In the genomic region with DNA sequence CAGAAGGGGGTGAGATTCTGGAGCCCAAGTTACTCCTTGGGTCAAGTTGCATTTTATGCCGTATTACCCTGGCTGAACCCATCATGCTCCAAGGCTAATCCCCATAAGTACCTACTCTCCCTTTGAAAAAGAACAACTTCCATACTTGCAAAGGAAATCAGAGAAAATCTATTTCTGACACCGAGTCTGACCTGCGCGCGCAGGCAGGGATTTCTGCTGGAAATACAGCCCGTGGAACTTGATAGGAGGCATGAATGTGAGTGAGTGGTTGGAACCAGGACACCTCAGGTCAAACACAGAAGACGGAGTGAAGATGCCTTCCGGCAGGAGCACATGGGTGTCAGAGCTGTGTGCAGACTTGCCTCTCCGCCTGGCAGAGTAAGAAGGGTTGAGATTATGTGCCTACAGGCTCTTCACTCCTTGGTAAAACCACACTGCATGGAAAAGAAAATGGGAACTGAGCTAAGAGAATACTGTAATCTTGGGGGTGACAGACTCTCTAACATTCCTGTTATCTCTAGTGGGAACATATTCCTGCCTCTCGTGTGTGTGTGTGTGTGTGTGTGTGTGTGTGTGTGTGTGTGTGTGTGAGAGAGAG, we compare ENCODE assay signal across 25 mouse cellular contexts. TPM values are rescaled to one million over a fixed set of nuclear protein-coding genes. Genes with fewer than 3 reads are reported as not detected.
DNase-seq lines count a peak whose midpoint lies in the region; ATAC-seq and TF ChIP-seq lines count a peak whose summit lies in the region.
"Had no signal": no experiment of that assay in that cellular context is flagged by ENCODE, and none has a peak within 500 bp of the region (broad histone marks: within the 10 kb centered on the region; RNA-seq: fewer than 3 reads in every experiment).

No protein-coding gene starts in this region.

- peak overlapping the region; percentile 46 for H3K9ac ChIP-seq in heart, embryonic 15.5 days
- no peak overlapping the region for H3K9ac ChIP-seq in limb, embryonic 14.5 days (ENCODE audit: low read depth, low read length, severe bottlenecking)
- no peak overlapping the region for H3K9ac ChIP-seq in hindbrain, embryonic 13.5 days
- H3K9ac ChIP-seq: embryonic facial prominence, embryonic 15.5 days; hindbrain, embryonic 14.5 days; neural tube, embryonic 15.5 days had no signal

- no peak for ATAC-seq in heart, embryonic 15.5 days (replicated peaks; ENCODE audit: insufficient number of reproducible peaks, insufficient read depth, low FRiP score, low read depth)
- ATAC-seq in limb, embryonic 14.5 days (ENCODE audit: low FRiP score, low read depth): no peak
- no peak for ATAC-seq in hindbrain, embryonic 13.5 days (ENCODE audit: low FRiP score)
- ATAC-seq: forebrain, embryonic 16.5 days; lung, postnatal 0 days had no signal

- no peak for TF ChIP-seq POLR2A in limb, embryonic 14.5 days (IDR thresholded peaks at IDR 0.05; ENCODE audit: borderline replicate concordance, extremely low read depth, insufficient read depth, insufficient read length)

- no peaks in the 10 kb centered on the region for H3K9me3 ChIP-seq in heart, embryonic 15.5 days (replicated peaks)
- no peaks in the 10 kb centered on the region for H3K9me3 ChIP-seq in limb, embryonic 14.5 days (ENCODE audit: control insufficient read depth, low read length)
- H3K9me3 ChIP-seq in hindbrain, embryonic 13.5 days: no peaks in the 10 kb centered on the region
- H3K9me3 ChIP-seq: embryonic facial prominence, embryonic 15.5 days; neural tube, embryonic 15.5 days had no signal

- DNase-seq in heart, adult 11 months: peak; percentile 81
- DNase-seq in heart, adult 8-10 months (ENCODE audit: low spot score): no peak
- DNase-seq in heart, adult 18-20 months: no peak
- peak; percentile 45 for DNase-seq in gastrocnemius, postnatal 25 days
- no peak for DNase-seq in limb, embryonic 14.5 days (ENCODE audit: low spot score)
- DNase-seq in kidney, postnatal 25 days: no peak
- DNase-seq: adrenal gland, adult 2 months; cerebellum, adult 9-10 months; kidney, postnatal 4 days; liver; midbrain, embryonic 14.5 days; right cerebral cortex, postnatal 14 days; thymus, postnatal 4 days had no signal

- H3K4me1 ChIP-seq in heart, embryonic 15.5 days (replicated peaks): peaks cover 23% of the 10 kb centered on the region
- 0 out of 2 replicates have a peak, but pooled peaks cover 3% of the 10 kb centered on the region for H3K4me1 ChIP-seq in limb, embryonic 14.5 days (ENCODE audit: control insufficient read depth, insufficient read depth, low read length)
- H3K4me1 ChIP-seq in hindbrain, embryonic 13.5 days (replicated peaks): peaks cover 18% of the 10 kb centered on the region

- H3K27me3 ChIP-seq in heart, embryonic 15.5 days: no peaks in the 10 kb centered on the region
- no peaks in the 10 kb centered on the region for H3K27me3 ChIP-seq in limb, embryonic 14.5 days (ENCODE audit: control insufficient read depth, insufficient read depth, low read length)
- peaks cover 3% of the 10 kb centered on the region; the same call in 1 of the 2 replicates for H3K27me3 ChIP-seq in hindbrain, embryonic 13.5 days
- H3K27me3 ChIP-seq: embryonic facial prominence, embryonic 15.5 days; neural tube, embryonic 15.5 days had no signal

- H3K36me3 ChIP-seq in heart, embryonic 15.5 days: no peaks in the 10 kb centered on the region
- H3K36me3 ChIP-seq in limb, embryonic 14.5 days (ENCODE audit: control insufficient read depth, insufficient read depth, low read length): no peaks in the 10 kb centered on the region
- no peaks in the 10 kb centered on the region for H3K36me3 ChIP-seq in hindbrain, embryonic 13.5 days
- H3K36me3 ChIP-seq: embryonic facial prominence, embryonic 15.5 days; neural tube, embryonic 15.5 days had no signal

- H3K27ac ChIP-seq in heart, embryonic 15.5 days: peak overlapping the region; percentile 85
- no peak overlapping the region for H3K27ac ChIP-seq in limb, embryonic 14.5 days (replicated peaks; ENCODE audit: low read depth, low read length)
- no peak overlapping the region for H3K27ac ChIP-seq in hindbrain, embryonic 13.5 days
- H3K27ac ChIP-seq: embryonic facial prominence, embryonic 15.5 days; hindbrain, embryonic 14.5 days; neural tube, embryonic 15.5 days had no signal

- WGBS in heart, embryonic 15.5 days: 41% methylated on average over 10 of the region's 10 CpGs
- 69% methylated on average over 10 of the region's 10 CpGs for WGBS in limb, embryonic 14.5 days
- 86% methylated on average over 10 of the region's 10 CpGs for WGBS in hindbrain, embryonic 13.5 days

- peak overlapping the region; percentile 76 for H3K4me2 ChIP-seq in heart, embryonic 15.5 days
- H3K4me2 ChIP-seq in limb, embryonic 14.5 days (replicated peaks; ENCODE audit: low read depth, low read length, severe bottlenecking): no peak overlapping the region
- no peak overlapping the region for H3K4me2 ChIP-seq in hindbrain, embryonic 13.5 days
- H3K4me2 ChIP-seq: embryonic facial prominence, embryonic 15.5 days; hindbrain, embryonic 14.5 days; neural tube, embryonic 15.5 days had no signal

- H3K4me3 ChIP-seq in heart, embryonic 15.5 days: peak overlapping the region; percentile 53
- 0 out of 2 replicates have a peak overlapping the region, but pooled peaks have one; percentile 7 for H3K4me3 ChIP-seq in limb, embryonic 14.5 days (replicated peaks; ENCODE audit: low read length)
- no peak overlapping the region for H3K4me3 ChIP-seq in hindbrain, embryonic 13.5 days
- H3K4me3 ChIP-seq: embryonic facial prominence, embryonic 15.5 days; neural tube, embryonic 15.5 days had no signal

RNA-seq across cellular contexts. Expression of a gene that starts 4.4 kb away (rescaled TPM):
- 1 to 10 TPM in 2 of 4 experiments, under 1 TPM in 2; 0.76 to 1.6 (median 1.1) TPM for total RNA-seq in heart, adult 8-10 months (2022)
- polyA plus RNA-seq in heart, embryonic 15.5 days (2015; fragmentation: Nextera tagmentation; extraction: Ambion mirVana): 0.47 and 0.58 TPM in 2 replicates
- 1 to 10 TPM; 1.1 to 1.2 TPM for total RNA-seq in heart, adult 18-20 months (2021)
- total RNA-seq in gastrocnemius, postnatal 25 days (2021): 1 to 10 TPM; 1.2 to 2.0 TPM
- 0.20 and 0.21 TPM in 2 replicates for polyA plus RNA-seq in limb, embryonic 14.5 days (2012; rRNA removed)
- polyA plus RNA-seq in limb, embryonic 14.5 days (2014; fragmentation: Nextera tagmentation; extraction: Ambion mirVana): 0.15 and 0.19 TPM in 2 replicates
- polyA plus RNA-seq in hindbrain, embryonic 13.5 days (2015; fragmentation: Nextera tagmentation; extraction: Ambion mirVana): 0.12 TPM in 1 of 2 replicates, not detected in the other
- total RNA-seq: adrenal gland, adult 2 months; left cerebral cortex, postnatal 14 days; megakaryocyte progenitor cell, adult 5-6 weeks had no signal
- polyA plus RNA-seq: adrenal gland, adult 2 months; liver, embryonic 16.5 days; midbrain, embryonic 14.5 days; spleen, adult 2 months; stomach, embryonic 14.5 days had no signal

RNA-seq across cellular contexts. Expression of a gene that starts 6.7 kb away (rescaled TPM):
- total RNA-seq in heart, adult 8-10 months (2022): 10 to 100 TPM; 40.6 to 58.5 (median 50.8) TPM
- polyA plus RNA-seq in heart, embryonic 15.5 days (2015; fragmentation: Nextera tagmentation; extraction: Ambion mirVana): 13.8 and 16.0 TPM in 2 replicates
- total RNA-seq in heart, adult 18-20 months (2021): 10 to 100 TPM; 37.3 to 51.9 TPM
- total RNA-seq in gastrocnemius, postnatal 25 days (2021): 100 to 1,000 TPM; 158 to 162 TPM
- polyA plus RNA-seq in limb, embryonic 14.5 days (2012; rRNA removed): 3.2 TPM in 2 replicates
- polyA plus RNA-seq in limb, embryonic 14.5 days (2014; fragmentation: Nextera tagmentation; extraction: Ambion mirVana): 2.8 and 4.0 TPM in 2 replicates
- 0.12 and 0.18 TPM in 2 replicates for polyA plus RNA-seq in hindbrain, embryonic 13.5 days (2015; fragmentation: Nextera tagmentation; extraction: Ambion mirVana)
- total RNA-seq: megakaryocyte progenitor cell, adult 5-6 weeks had no signal

Comparison
In these comparisons a context has a peak if more than half of its experiments do, and no peak if none do; other contexts are left out.
1. DNase-seq: peak in heart, adult 11 months (single experiment) and gastrocnemius, postnatal 25 days (single experiment); none in heart, adult 8-10 months (single experiment), heart, adult 18-20 months (0 of 2), limb, embryonic 14.5 days (single experiment) and kidney, postnatal 25 days (0 of 2).